Mouse (Mus musculus) MEL (cell line): ENCODE measurements at regions not wholly inside any gene's neighbourhood (a gene's known extent, or its start where the extent isn't known, plus 50 kb on each side); places are given as distances from the start of the nearest gene placed in this dataset.

Experiments used
- CTCF ChIP-seq, 3 experiments: IDR thresholded peaks in 2 of 3; conservative IDR thresholded peaks in 1 of 3; 2 replicates each; pipeline ENCODE4 v1.5.1; 2011 to 2012; ENCODE audit warnings: low read length in 3 of 3, low read depth in 2 of 3, mild to moderate bottlenecking in 2 of 3, improper control_type of control experiment in 1 of 3, inconsistent platforms in 1 of 3, mixed read lengths in 1 of 3, moderate library complexity in 1 of 3; ENCODE audit not compliant: control insufficient read depth in 1 of 3, insufficient read depth in 1 of 3, poor library complexity in 1 of 3, severe bottlenecking in 1 of 3
- EP300 ChIP-seq, 2 experiments: IDR thresholded peaks; 2 replicates each; pipeline ENCODE4 v1.6.1; 2011; ENCODE audit warnings: improper control_type of control experiment in 2 of 2, low read length in 2 of 2, low read depth in 1 of 2, mild to moderate bottlenecking in 1 of 2
- KAT2A ChIP-seq: conservative IDR thresholded peaks from 2 replicates; pipeline ENCODE4 v1.6.1; 2012; ENCODE audit warnings: low read depth, low read length, improper control_type of control experiment, inconsistent platforms
- MAZ ChIP-seq: IDR thresholded peaks from 2 replicates; pipeline ENCODE4 v1.6.1; 2012; ENCODE audit warnings: low read depth, mild to moderate bottlenecking, inconsistent platforms, low read length, improper control_type of control experiment
- POLR2AphosphoS2 ChIP-seq: IDR thresholded peaks from 2 replicates; pipeline ENCODE4 v1.6.1; 2011; ENCODE audit warnings: low read length, improper control_type of control experiment
- TCF12 ChIP-seq: IDR thresholded peaks from 2 replicates; pipeline ENCODE4 v1.6.1; 2014; ENCODE audit warnings: low read depth, mild to moderate bottlenecking, inconsistent platforms, low read length, improper control_type of control experiment, moderate library complexity
- USF1 ChIP-seq: IDR thresholded peaks from 2 replicates; pipeline ENCODE4 v1.6.1; 2014; ENCODE audit warnings: low read depth, mild to moderate bottlenecking, inconsistent platforms, low read length, improper control_type of control experiment, moderate library complexity
- ZNF384 ChIP-seq: IDR thresholded peaks from 2 replicates; pipeline ENCODE4 v1.6.1; 2012; ENCODE audit warnings: low read depth, mild to moderate bottlenecking, inconsistent platforms, low read length, improper control_type of control experiment

DNA sequence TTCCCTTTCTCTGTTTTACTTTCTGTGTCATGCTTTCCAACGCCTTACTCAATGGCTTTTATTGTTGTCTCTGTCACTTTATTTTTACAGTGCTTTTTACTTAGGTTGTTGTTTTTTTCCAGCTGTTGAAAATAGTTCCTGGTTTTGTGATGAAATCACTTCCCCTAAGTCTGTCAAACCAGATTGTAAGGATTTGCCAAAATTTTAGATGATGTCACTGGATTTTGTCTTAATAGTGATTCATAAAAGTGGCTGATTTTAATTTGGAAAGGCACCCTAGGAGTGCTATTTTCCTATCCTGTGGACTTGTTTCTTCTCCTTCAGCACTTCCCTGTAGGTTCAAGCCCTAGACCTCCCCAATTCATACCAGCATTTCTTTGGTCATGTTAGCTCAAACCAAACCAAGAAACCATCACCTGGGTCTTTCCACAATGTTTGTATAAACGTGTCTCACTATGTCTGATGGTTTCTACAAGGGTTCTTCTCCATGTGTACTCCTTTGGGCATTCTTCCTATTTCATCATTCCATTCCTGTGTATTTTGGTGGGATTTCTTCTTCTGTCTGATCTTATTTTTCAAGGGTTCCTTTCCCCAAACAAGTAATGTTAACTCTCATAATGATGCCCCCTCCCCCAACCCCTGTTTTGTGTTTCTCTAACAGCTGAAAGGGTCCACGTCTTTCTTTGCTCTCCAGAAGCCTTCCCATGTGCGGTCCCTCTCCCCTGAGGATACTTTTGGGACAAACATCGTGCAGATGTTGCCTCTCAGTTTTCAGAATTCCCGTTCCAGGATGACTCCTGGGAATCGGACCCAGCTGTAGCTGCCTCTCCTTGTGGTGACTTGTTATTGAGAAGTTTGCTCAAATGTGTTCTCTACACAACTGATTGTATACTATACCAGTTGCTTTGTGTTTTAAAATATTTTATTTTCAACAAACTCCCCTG is 89.5 kb upstream of the Dcn start:
- TF ChIP-seq CTCF (IDR thresholded peaks at IDR 0.05 in 2 of 3, conservative IDR thresholded peaks at IDR 0.05 in 1 of 3; ENCODE audit: control insufficient read depth in 1 of 3, insufficient read depth in 1 of 3, low read depth in 2 of 3, low read length in 3 of 3, poor library complexity in 1 of 3, severe bottlenecking in 1 of 3), result no peak
- TF ChIP-seq TCF12, result no peak
- TF ChIP-seq EP300 (IDR thresholded peaks at IDR 0.05; ENCODE audit: low read depth in 1 of 2, low read length in 2 of 2), result no peak
- no peak for TF ChIP-seq ZNF384
- no peak for TF ChIP-seq POLR2AphosphoS2
- no peak for TF ChIP-seq MAZ
- no peak for TF ChIP-seq USF1
- no peak for TF ChIP-seq KAT2A
